Mouse (Mus musculus): ENCODE results near the gene Atg2b. TPM values are rescaled to one million over a fixed set of nuclear protein-coding genes. Genes with fewer than 3 reads are reported as not detected.
A peak's percentile ranks its signal among the peaks of the same experiment; 100 is the strongest.

Gene Atg2b
- polyA plus RNA-seq, 1 experiment from 2014 or later = 8.8 TPM

- Histone ChIP-seq H3K27me3 (ENCODE audit: low read depth, poor library complexity, severe bottlenecking) (no peaks in the 10 kb centered on the region), H3K4me3 (no peak overlapping the region), H3K9me3 (replicated peaks) (no peaks in the 10 kb centered on the region), H3K4me1 (no peaks in the 10 kb centered on the region), H3K27ac (replicated peaks) (no peak overlapping the region), H3K36me3 (peaks cover 100% of the 10 kb centered on the region)
- DNase-seq (ENCODE audit: low spot score) = no peak
- 93% methylated on average over 11 of the region's 11 CpGs for WGBS
These were observed 42.2 kb downstream of the Atg2b start for GRCm38 (mm10) chr12:105642770-105643321.

GRCm38 (mm10) chr12:105637554-105637953 is 47.5 kb downstream of the Atg2b start:
- DNase-seq (ENCODE audit: low spot score) = no peak
- no peaks in the 10 kb centered on the region for H3K27me3 ChIP-seq (ENCODE audit: low read depth, poor library complexity, severe bottlenecking)
- WGBS = 84% methylated on average over 4 of the region's 4 CpGs

GRCm38 (mm10) chr12:105636551-105636950 is 48.5 kb downstream of the Atg2b start:
- no peak for DNase-seq (ENCODE audit: low spot score)
- no peaks in the 10 kb centered on the region for H3K4me1 ChIP-seq
- no peak overlapping the region for H3K4me3 ChIP-seq
- 93% methylated on average over 9 of the region's 9 CpGs for WGBS
- H3K27me3 ChIP-seq (ENCODE audit: low read depth, poor library complexity, severe bottlenecking) = no peaks in the 10 kb centered on the region
- peaks cover 99% of the 10 kb centered on the region for H3K36me3 ChIP-seq
- H3K9me3 ChIP-seq (replicated peaks) = no peaks in the 10 kb centered on the region
- no peak overlapping the region for H3K27ac ChIP-seq (replicated peaks)

More at GRCm38 (mm10) chr12:105637554-105637953, 47.5 kb downstream of the Atg2b start:
- Histone ChIP-seq H3K9me3 (replicated peaks) (no peaks in the 10 kb centered on the region), H3K4me3 (no peak overlapping the region), H3K36me3 (peaks cover 100% of the 10 kb centered on the region), H3K4me1 (no peaks in the 10 kb centered on the region), H3K27ac (replicated peaks) (no peak overlapping the region)

- Histone ChIP-seq H3K27ac (replicated peaks) (no peak overlapping the region), H3K4me1 (no peaks in the 10 kb centered on the region), H3K27me3 (ENCODE audit: low read depth, poor library complexity, severe bottlenecking) (no peaks in the 10 kb centered on the region), H3K4me3 (no peak overlapping the region), H3K9me3 (replicated peaks) (no peaks in the 10 kb centered on the region), H3K36me3 (peaks cover 88% of the 10 kb centered on the region)
- WGBS = 93% methylated on average over 13 of the region's 13 CpGs
- no peak for DNase-seq (ENCODE audit: low spot score)
These were observed 50.5 kb downstream of the Atg2b start for GRCm38 (mm10) chr12:105634374-105635067.

- DNase-seq (ENCODE audit: low spot score) = no peak
- peaks cover 8% of the 10 kb centered on the region; the same call in 1 of the 2 replicates for H3K4me1 ChIP-seq
- peaks cover 62% of the 10 kb centered on the region for H3K36me3 ChIP-seq
- no peaks in the 10 kb centered on the region for H3K27me3 ChIP-seq (ENCODE audit: low read depth, poor library complexity, severe bottlenecking)
- H3K27ac ChIP-seq (replicated peaks) = no peak overlapping the region
- no peaks in the 10 kb centered on the region for H3K9me3 ChIP-seq (replicated peaks)
- no peak overlapping the region for H3K4me3 ChIP-seq
- 79% methylated on average over 7 of the region's 7 CpGs for WGBS
These were observed 59.2 kb downstream of the Atg2b start for GRCm38 (mm10) chr12:105625798-105626197.

GRCm38 (mm10) chr12:105622981-105623539 is 62.0 kb downstream of the Atg2b start:
- Histone ChIP-seq H3K9me3 (replicated peaks) (no peaks in the 10 kb centered on the region), H3K4me3 (no peak overlapping the region), H3K27ac (replicated peaks) (no peak overlapping the region), H3K36me3 (peaks cover 73% of the 10 kb centered on the region), H3K27me3 (ENCODE audit: low read depth, poor library complexity, severe bottlenecking) (no peaks in the 10 kb centered on the region), H3K4me1 (peaks cover 8% of the 10 kb centered on the region; the same call in 1 of the 2 replicates)
- 59% methylated on average over 12 of the region's 12 CpGs for WGBS
- no peak for DNase-seq (ENCODE audit: low spot score)

- Histone ChIP-seq H3K27me3 (ENCODE audit: low read depth, poor library complexity, severe bottlenecking) (no peaks in the 10 kb centered on the region), H3K9me3 (replicated peaks) (no peaks in the 10 kb centered on the region), H3K4me1 (peaks cover 8% of the 10 kb centered on the region; the same call in 1 of the 2 replicates), H3K36me3 (peaks cover 74% of the 10 kb centered on the region), H3K4me3 (no peak overlapping the region), H3K27ac (replicated peaks) (no peak overlapping the region)
- WGBS = 98% methylated on average over 7 of the region's 7 CpGs
- no peak for DNase-seq (ENCODE audit: low spot score)
These were observed 63.0 kb downstream of the Atg2b start for GRCm38 (mm10) chr12:105622048-105622447.

GRCm38 (mm10) chr12:105613559-105613958 is 71.5 kb downstream of the Atg2b start:
- Histone ChIP-seq H3K36me3 (peaks cover 36% of the 10 kb centered on the region), H3K27me3 (ENCODE audit: low read depth, poor library complexity, severe bottlenecking) (peaks cover 9% of the 10 kb centered on the region; the same call in 1 of the 2 replicates), H3K27ac (replicated peaks) (no peak overlapping the region), H3K9me3 (replicated peaks) (no peaks in the 10 kb centered on the region), H3K4me3 (no peak overlapping the region), H3K4me1 (peaks cover 12% of the 10 kb centered on the region; the same call in 1 of the 2 replicates)
- no peak for DNase-seq (ENCODE audit: low spot score)
- WGBS = 90% methylated on average over 10 of the region's 10 CpGs

GRCm38 (mm10) chr12:105611748-105612147 is 73.3 kb downstream of the Atg2b start:
- no peaks in the 10 kb centered on the region for H3K9me3 ChIP-seq (replicated peaks)
- 16% methylated on average over 7 of the region's 7 CpGs for WGBS
- peaks cover 14% of the 10 kb centered on the region; the same call in 1 of the 2 replicates for H3K4me1 ChIP-seq
- H3K36me3 ChIP-seq = peaks cover 18% of the 10 kb centered on the region
- H3K27me3 ChIP-seq (ENCODE audit: low read depth, poor library complexity, severe bottlenecking) = peaks cover 27% of the 10 kb centered on the region
- H3K27ac ChIP-seq (replicated peaks) = no peak overlapping the region
- peak; percentile 83 for DNase-seq (ENCODE audit: low spot score)
- no peak overlapping the region for H3K4me3 ChIP-seq

GRCm38 (mm10) chr12:105611045-105611444 is 74.0 kb downstream of the Atg2b start:
- Histone ChIP-seq H3K27ac (replicated peaks) (no peak overlapping the region), H3K4me1 (peaks cover 21% of the 10 kb centered on the region), H3K27me3 (ENCODE audit: low read depth, poor library complexity, severe bottlenecking) (peaks cover 34% of the 10 kb centered on the region), H3K9me3 (replicated peaks) (no peaks in the 10 kb centered on the region), H3K4me3 (no peak overlapping the region), H3K36me3 (peaks cover 11% of the 10 kb centered on the region)
- 91% methylated on average over 2 of the region's 2 CpGs for WGBS
- DNase-seq (ENCODE audit: low spot score) = no peak

- H3K27me3 ChIP-seq (ENCODE audit: low read depth, poor library complexity, severe bottlenecking) = peaks cover 67% of the 10 kb centered on the region
- no peak overlapping the region for H3K27ac ChIP-seq (replicated peaks)
- 80% methylated on average over 4 of the region's 4 CpGs for WGBS
These were observed 78.1 kb downstream of the Atg2b start for GRCm38 (mm10) chr12:105606881-105607280.

GRCm38 (mm10) chr12:105605212-105605611 is 79.8 kb downstream of the Atg2b start:
- WGBS = 7% methylated on average over 8 of the region's 8 CpGs
- no peaks in the 10 kb centered on the region for H3K9me3 ChIP-seq (replicated peaks)
- H3K27me3 ChIP-seq (ENCODE audit: low read depth, poor library complexity, severe bottlenecking) = peaks cover 82% of the 10 kb centered on the region
- peaks cover 48% of the 10 kb centered on the region for H3K4me1 ChIP-seq
- peak overlapping the region; percentile 67; the same call in 1 of the 2 replicates for H3K27ac ChIP-seq (replicated peaks)
- peak; percentile 69 for DNase-seq (ENCODE audit: low spot score)
- H3K36me3 ChIP-seq = no peaks in the 10 kb centered on the region
- no peak overlapping the region for H3K4me3 ChIP-seq

More at GRCm38 (mm10) chr12:105606881-105607280, 78.1 kb downstream of the Atg2b start:
- no peaks in the 10 kb centered on the region for H3K9me3 ChIP-seq (replicated peaks)
- H3K36me3 ChIP-seq = no peaks in the 10 kb centered on the region
- H3K4me3 ChIP-seq = no peak overlapping the region
- H3K4me1 ChIP-seq = peaks cover 37% of the 10 kb centered on the region
- no peak for DNase-seq (ENCODE audit: low spot score)

- Histone ChIP-seq H3K4me1 (peaks cover 61% of the 10 kb centered on the region), H3K4me3 (no peak overlapping the region), H3K27me3 (ENCODE audit: low read depth, poor library complexity, severe bottlenecking) (peaks cover 77% of the 10 kb centered on the region), H3K27ac (replicated peaks) (peak overlapping the region; percentile 67), H3K36me3 (no peaks in the 10 kb centered on the region), H3K9me3 (replicated peaks) (no peaks in the 10 kb centered on the region)
- no peak for DNase-seq (ENCODE audit: low spot score)
- WGBS = 94% methylated on average over 11 of the region's 11 CpGs
These were observed 81.1 kb downstream of the Atg2b start for GRCm38 (mm10) chr12:105603904-105604303.
